Mouse (Mus musculus): ENCODE measurements at regions not wholly inside any gene's neighbourhood (a gene's known extent, or its start where the extent isn't known, plus 50 kb on each side); places are given as distances from the start of the nearest gene placed in this dataset.
"Not testable (repeated sequence)": the region's sequence is repeated elsewhere in the genome, so short reads cannot be mapped to it uniquely, and the experiment has no call there.

GRCm38 (mm10) chr12:22156467-22157037 is 739.1 kb upstream of the Ywhaq start:
- DNase-seq: peak; percentile 6

GRCm38 (mm10) chr12:22155341-22155740 is 737.9 kb upstream of the Ywhaq start:
- DNase-seq: not testable (repeated sequence)

Measured in liver (tissue).